Mouse (Mus musculus): Measurements from ENCODE around the gene Gm5565.
"Not testable (repeated sequence)": the region's sequence is repeated elsewhere in the genome, so short reads cannot be mapped to it uniquely, and the experiment has no call there.

The Gm5565 gene

GRCm38 (mm10) chr5:146160439-146160838, at the start of gene Gm5565:
Gm5565 (minus strand) TSS chr5:146160539.
- DNase-seq (ENCODE audit: low spot score in 2 of 2): not testable (repeated sequence)

- DNase-seq (ENCODE audit: low spot score in 2 of 2): no peak
These were observed 45.2 kb upstream of the Gm5565 start for GRCm38 (mm10) chr5:146205537-146205936.

GRCm38 (mm10) chr5:146203921-146204320, 43.6 kb upstream of the Gm5565 start:
- no peak for DNase-seq (ENCODE audit: low spot score in 2 of 2)

GRCm38 (mm10) chr5:146200580-146200979, 40.2 kb upstream of the Gm5565 start:
- DNase-seq (ENCODE audit: low spot score in 2 of 2): no peak

- DNase-seq (ENCODE audit: low spot score in 2 of 2): no peak
These were observed 39.2 kb upstream of the Gm5565 start for GRCm38 (mm10) chr5:146199540-146199939.

GRCm38 (mm10) chr5:146199073-146199472, 38.7 kb upstream of the Gm5565 start:
- DNase-seq (ENCODE audit: low spot score in 2 of 2): no peak

GRCm38 (mm10) chr5:146193360-146193759, 33.0 kb upstream of the Gm5565 start:
- no peak for DNase-seq (ENCODE audit: low spot score in 2 of 2)

GRCm38 (mm10) chr5:146190501-146191269, 30.3 kb upstream of the Gm5565 start:
- no peak for DNase-seq (ENCODE audit: low spot score in 2 of 2)

GRCm38 (mm10) chr5:146190093-146190492, 29.8 kb upstream of the Gm5565 start:
- no peak for DNase-seq (ENCODE audit: low spot score in 2 of 2)

- no peak for DNase-seq (ENCODE audit: low spot score in 2 of 2)
These were observed 28.4 kb upstream of the Gm5565 start for GRCm38 (mm10) chr5:146188712-146189111.

- no peak for DNase-seq (ENCODE audit: low spot score in 2 of 2)
These were observed 27.8 kb upstream of the Gm5565 start for GRCm38 (mm10) chr5:146188144-146188543.

GRCm38 (mm10) chr5:146187441-146187840, 27.1 kb upstream of the Gm5565 start:
- DNase-seq (ENCODE audit: low spot score in 2 of 2): peak in 1 of 2 experiments; percentile 55

GRCm38 (mm10) chr5:146185204-146185603, 24.9 kb upstream of the Gm5565 start, which contains the start of gene 1700001J03Rik:
1700001J03Rik (minus strand) TSS chr5:146185304.
- DNase-seq (ENCODE audit: low spot score in 2 of 2): not testable (repeated sequence)

GRCm38 (mm10) chr5:146172744-146173143, 12.4 kb upstream of the Gm5565 start:
- DNase-seq (ENCODE audit: low spot score in 2 of 2): not testable (repeated sequence)

GRCm38 (mm10) chr5:146170621-146171020, 10.3 kb upstream of the Gm5565 start, which contains the start of gene Gm6309:
Gm6309 (minus strand) TSS chr5:146170721.
- not testable (repeated sequence) for DNase-seq (ENCODE audit: low spot score in 2 of 2)

GRCm38 (mm10) chr5:146158326-146158725, 2.0 kb downstream of the Gm5565 start:
- DNase-seq (ENCODE audit: low spot score in 2 of 2): not testable (repeated sequence)

- DNase-seq (ENCODE audit: low spot score in 2 of 2): no peak
These were observed 9.9 kb downstream of the Gm5565 start for GRCm38 (mm10) chr5:146150454-146150853.

- DNase-seq (ENCODE audit: low spot score in 2 of 2): no peak
These were observed 12.4 kb downstream of the Gm5565 start for GRCm38 (mm10) chr5:146147903-146148302.

Measured in left cerebral cortex, adult 9 months (tissue).